Mouse (Mus musculus) myocyte (in vitro differentiated cells): ENCODE results near the gene Afmid. TPM values are rescaled to one million over a fixed set of nuclear protein-coding genes. Genes with fewer than 3 reads are reported as not detected.
A peak's percentile ranks its signal among the peaks of the same experiment; 100 is the strongest.
"Not testable (repeated sequence)": the region's sequence is repeated elsewhere in the genome, so short reads cannot be mapped to it uniquely, and the experiment has no call there.

Experiments used
- H3K27me3 ChIP-seq: one replicate; pipeline ENCODE4 v1.6.1; 2011; ENCODE audit not compliant: control insufficient read depth, insufficient read depth, insufficient read length
- H3K36me3 ChIP-seq: one replicate; pipeline ENCODE4 v1.6.1; 2011; ENCODE audit not compliant: control insufficient read depth, insufficient read depth
- H3K4me2 ChIP-seq: one replicate; pipeline ENCODE4 v1.6.1; 2011; ENCODE audit warnings: low read depth, control low read depth
- H3K4me3 ChIP-seq: one replicate; pipeline ENCODE4 v1.5.1; 2011; ENCODE audit warnings: mild to moderate bottlenecking, control low read depth, moderate library complexity
- H3K79me2 ChIP-seq: one replicate; pipeline ENCODE4 v1.6.1; 2011; ENCODE audit not compliant: control insufficient read depth, insufficient read depth
- H3ac ChIP-seq: one replicate; pipeline ENCODE4 v1.6.1; 2011; ENCODE audit not compliant: control insufficient read depth, insufficient read length
- CEBPB ChIP-seq: IDR thresholded peaks from 2 replicates; pipeline ENCODE4 v1.6.1; 2011; ENCODE audit warnings: mild to moderate bottlenecking, moderate library complexity; ENCODE audit not compliant: poor library complexity, insufficient read depth, severe bottlenecking
- E2F4 ChIP-seq: IDR thresholded peaks from one replicate; pipeline ENCODE4 v1.6.1; 2011; ENCODE audit warnings: mild to moderate bottlenecking, control low read depth, moderate library complexity; ENCODE audit not compliant: insufficient read depth
- MAX ChIP-seq: IDR thresholded peaks from one replicate; pipeline ENCODE4 v1.6.1; 2011; ENCODE audit warnings: low read depth, mild to moderate bottlenecking, control low read depth
- MYOD1 ChIP-seq, 3 experiments: IDR thresholded peaks; one replicate each; pipeline ENCODE4 v1.6.1; 2011; ENCODE audit warnings: control low read depth in 2 of 3, low read depth in 2 of 3, mild to moderate bottlenecking in 2 of 3, moderate library complexity in 1 of 3; ENCODE audit not compliant: insufficient read length in 2 of 3, control insufficient read depth in 1 of 3
- MYOG ChIP-seq, 3 experiments: IDR thresholded peaks; one replicate each; pipeline ENCODE4 v1.6.1; 2011; ENCODE audit warnings: control low read depth in 2 of 3, low read depth in 2 of 3, mild to moderate bottlenecking in 2 of 3; ENCODE audit not compliant: insufficient read length in 2 of 3, control insufficient read depth in 1 of 3, insufficient read depth in 1 of 3
- POLR2A ChIP-seq: IDR thresholded peaks from one replicate; pipeline ENCODE4 v1.6.1; 2011; ENCODE audit warnings: low read depth, mild to moderate bottlenecking, control low read depth, moderate library complexity; ENCODE audit not compliant: insufficient read length
- POLR2AphosphoS2 ChIP-seq: IDR thresholded peaks from one replicate; pipeline ENCODE4 v1.6.1; 2011; ENCODE audit warnings: low read depth, control low read depth; ENCODE audit not compliant: insufficient read length
- REST ChIP-seq: IDR thresholded peaks from one replicate; pipeline ENCODE4 v1.6.1; 2011; ENCODE audit warnings: mild to moderate bottlenecking, control low read depth, moderate library complexity; ENCODE audit not compliant: insufficient read depth, insufficient read length
- SRF ChIP-seq: IDR thresholded peaks from one replicate; pipeline ENCODE4 v1.6.1; 2011; ENCODE audit warnings: low read depth; ENCODE audit not compliant: control insufficient read depth, insufficient read length
- TCF12 ChIP-seq: IDR thresholded peaks from one replicate; pipeline ENCODE4 v1.6.1; 2011; ENCODE audit warnings: mild to moderate bottlenecking, control low read depth; ENCODE audit not compliant: poor library complexity, insufficient read depth, severe bottlenecking
- TCF3 ChIP-seq: IDR thresholded peaks from one replicate; pipeline ENCODE4 v1.6.1; 2011; ENCODE audit warnings: low read depth, control low read depth; ENCODE audit not compliant: insufficient read length
- USF1 ChIP-seq: IDR thresholded peaks from one replicate; pipeline ENCODE4 v1.6.1; 2011; ENCODE audit warnings: low read depth, mild to moderate bottlenecking, control low read depth, moderate library complexity
- polyA plus RNA-seq: library from polyadenylated mRNA; unstranded; fragments of >200 nt; fragmentation: generic; extraction: Trizol; gene quantifications from one replicate; pipeline ENCODE4 v1.2.1, GENCODE M21; 2012; ENCODE audit warnings: missing spikeins

Gene Afmid
- polyA plus RNA-seq, 1 experiment, result 6.1 TPM

- Histone ChIP-seq H3ac (no peak overlapping the region), H3K79me2 (peaks cover 54% of the 10 kb centered on the region), H3K4me3 (no peak overlapping the region), H3K36me3 (peaks cover 26% of the 10 kb centered on the region), H3K27me3 (no peaks in the 10 kb centered on the region), H3K4me2 (no peak overlapping the region)
- TF ChIP-seq TCF12 (no peak), POLR2A (no peak)
These were observed 10.9 kb upstream of the Afmid start for GRCm38 (mm10) chr11:117814704-117815366.

GRCm38 (mm10) chr11:117815850-117816249, 9.9 kb upstream of the Afmid start:
- Histone ChIP-seq H3K36me3 (peaks cover 28% of the 10 kb centered on the region), H3K79me2 (peaks cover 62% of the 10 kb centered on the region)
- not testable (repeated sequence) for H3ac ChIP-seq, H3K4me3 ChIP-seq, H3K27me3 ChIP-seq, H3K4me2 ChIP-seq

- TF ChIP-seq SRF (no peak), USF1 (no peak), MYOD1 (IDR thresholded peaks at IDR 0.05; ENCODE audit: control insufficient read depth in 1 of 3, insufficient read length in 2 of 3, low read depth in 2 of 3) (no peak), MAX (no peak), E2F4 (no peak), TCF12 (no peak), REST (no peak), MYOG (IDR thresholded peaks at IDR 0.05; ENCODE audit: control insufficient read depth in 1 of 3, insufficient read depth in 1 of 3, insufficient read length in 2 of 3, low read depth in 2 of 3) (no peak), POLR2A (no peak), CEBPB (no peak), TCF3 (no peak), POLR2AphosphoS2 (no peak)
- no peak overlapping the region for H3K4me2 ChIP-seq
- H3K36me3 ChIP-seq, result peaks cover 28% of the 10 kb centered on the region
- no peak overlapping the region for H3K4me3 ChIP-seq
- H3ac ChIP-seq, result no peak overlapping the region
- H3K79me2 ChIP-seq, result peaks cover 63% of the 10 kb centered on the region
- H3K27me3 ChIP-seq, result no peaks in the 10 kb centered on the region
These were observed 9.2 kb upstream of the Afmid start for GRCm38 (mm10) chr11:117816389-117816996.

GRCm38 (mm10) chr11:117819095-117819494, 6.6 kb upstream of the Afmid start:
- no peak for TF ChIP-seq REST
- TF ChIP-seq USF1, result peak; percentile 21
- TF ChIP-seq CEBPB, result no peak
- no peak for TF ChIP-seq MYOG (IDR thresholded peaks at IDR 0.05; ENCODE audit: control insufficient read depth in 1 of 3, insufficient read depth in 1 of 3, insufficient read length in 2 of 3, low read depth in 2 of 3)
- no peak for TF ChIP-seq SRF
- TF ChIP-seq POLR2AphosphoS2, result no peak
- H3K79me2 ChIP-seq, result peaks cover 51% of the 10 kb centered on the region
- H3K4me2 ChIP-seq, result no peak overlapping the region
- no peak overlapping the region for H3ac ChIP-seq
- H3K27me3 ChIP-seq, result no peaks in the 10 kb centered on the region
- no peak overlapping the region for H3K4me3 ChIP-seq
- H3K36me3 ChIP-seq, result peaks cover 26% of the 10 kb centered on the region

GRCm38 (mm10) chr11:117820173-117820572, 5.6 kb upstream of the Afmid start:
- no peaks in the 10 kb centered on the region for H3K27me3 ChIP-seq
- H3K79me2 ChIP-seq, result peaks cover 55% of the 10 kb centered on the region
- H3K4me3 ChIP-seq, result no peak overlapping the region
- H3K36me3 ChIP-seq, result peaks cover 24% of the 10 kb centered on the region
- TF ChIP-seq SRF (no peak), POLR2A (no peak), MYOD1 (IDR thresholded peaks at IDR 0.05; ENCODE audit: control insufficient read depth in 1 of 3, insufficient read length in 2 of 3, low read depth in 2 of 3) (no peak), MAX (no peak), TCF12 (no peak), TCF3 (no peak), MYOG (IDR thresholded peaks at IDR 0.05; ENCODE audit: control insufficient read depth in 1 of 3, insufficient read depth in 1 of 3, insufficient read length in 2 of 3, low read depth in 2 of 3) (no peak)
- H3ac ChIP-seq, result no peak overlapping the region
- H3K4me2 ChIP-seq, result no peak overlapping the region

- TF ChIP-seq MYOD1 (IDR thresholded peaks at IDR 0.05; ENCODE audit: control insufficient read depth in 1 of 3, insufficient read length in 2 of 3, low read depth in 2 of 3) (no peak), MAX (no peak), MYOG (IDR thresholded peaks at IDR 0.05; ENCODE audit: control insufficient read depth in 1 of 3, insufficient read depth in 1 of 3, insufficient read length in 2 of 3, low read depth in 2 of 3) (no peak), USF1 (no peak), SRF (no peak), CEBPB (no peak), POLR2AphosphoS2 (peak; percentile 65)
- Histone ChIP-seq H3K4me3 (no peak overlapping the region), H3K36me3 (peaks cover 24% of the 10 kb centered on the region)
These were observed 3.9 kb upstream of the Afmid start for GRCm38 (mm10) chr11:117821868-117822267.

More at GRCm38 (mm10) chr11:117821868-117822267, 3.9 kb upstream of the Afmid start:
- Histone ChIP-seq H3K4me2 (peak overlapping the region; percentile 94), H3ac (no peak overlapping the region), H3K79me2 (peaks cover 58% of the 10 kb centered on the region), H3K27me3 (no peaks in the 10 kb centered on the region)
